Mouse (Mus musculus) kidney, postnatal 14 days (tissue): ENCODE results near the gene Fggy.

Experiments used
- DNase-seq: peaks from one replicate; pipeline ENCODE4 v3.0.0; 2022; ENCODE audit warnings: mixed read lengths

Gene Fggy

GRCm38 (mm10) chr4:95597208-95597607 lies 39.9 kb downstream of the Fggy start:
- DNase-seq = no peak

GRCm38 (mm10) chr4:95601776-95602175 lies 44.5 kb downstream of the Fggy start:
- no peak for DNase-seq

GRCm38 (mm10) chr4:95603254-95603653 lies 45.9 kb downstream of the Fggy start:
- no peak for DNase-seq

GRCm38 (mm10) chr4:95610663-95611062 lies 53.4 kb downstream of the Fggy start:
- no peak for DNase-seq

GRCm38 (mm10) chr4:95611390-95611789 lies 54.1 kb downstream of the Fggy start:
- DNase-seq = no peak

GRCm38 (mm10) chr4:95621046-95621445 lies 63.7 kb downstream of the Fggy start:
- DNase-seq = no peak

GRCm38 (mm10) chr4:95624696-95625095 lies 67.4 kb downstream of the Fggy start:
- DNase-seq = no peak

GRCm38 (mm10) chr4:95625651-95626050 lies 68.3 kb downstream of the Fggy start:
- no peak for DNase-seq

- DNase-seq = no peak
These were observed 68.9 kb downstream of the Fggy start for GRCm38 (mm10) chr4:95626186-95626585.

GRCm38 (mm10) chr4:95634903-95635302 lies 77.6 kb downstream of the Fggy start:
- no peak for DNase-seq

- DNase-seq = peak; percentile 38
These were observed 79.8 kb downstream of the Fggy start for GRCm38 (mm10) chr4:95636937-95637749.

- no peak for DNase-seq
These were observed 80.8 kb downstream of the Fggy start for GRCm38 (mm10) chr4:95638063-95638462.

GRCm38 (mm10) chr4:95640831-95641230 lies 83.5 kb downstream of the Fggy start:
- peak; percentile 26 for DNase-seq

- no peak for DNase-seq
These were observed 86.7 kb downstream of the Fggy start for GRCm38 (mm10) chr4:95644048-95644447.

- no peak for DNase-seq
These were observed 91.7 kb downstream of the Fggy start for GRCm38 (mm10) chr4:95648801-95649551.

- no peak for DNase-seq
These were observed 92.2 kb downstream of the Fggy start for GRCm38 (mm10) chr4:95649552-95649905.

- no peak for DNase-seq
These were observed 92.7 kb downstream of the Fggy start for GRCm38 (mm10) chr4:95649980-95650379.

- no peak for DNase-seq
These were observed 94.7 kb downstream of the Fggy start for GRCm38 (mm10) chr4:95652044-95652443.

GRCm38 (mm10) chr4:95653296-95653912 lies 96.1 kb downstream of the Fggy start:
- DNase-seq = no peak

- no peak for DNase-seq
These were observed 96.6 kb downstream of the Fggy start for GRCm38 (mm10) chr4:95653913-95654301.

GRCm38 (mm10) chr4:95659024-95659423 lies 101.7 kb downstream of the Fggy start:
- DNase-seq = no peak

- no peak for DNase-seq
These were observed 106.3 kb downstream of the Fggy start for GRCm38 (mm10) chr4:95663596-95663995.

- DNase-seq = no peak
These were observed 107.0 kb downstream of the Fggy start for GRCm38 (mm10) chr4:95664327-95664726.
